Mouse (Mus musculus): ENCODE measurements at regions not wholly inside any gene's neighbourhood (a gene's known extent, or its start where the extent isn't known, plus 50 kb on each side); places are given as distances from the start of the nearest gene placed in this dataset.

DNA sequence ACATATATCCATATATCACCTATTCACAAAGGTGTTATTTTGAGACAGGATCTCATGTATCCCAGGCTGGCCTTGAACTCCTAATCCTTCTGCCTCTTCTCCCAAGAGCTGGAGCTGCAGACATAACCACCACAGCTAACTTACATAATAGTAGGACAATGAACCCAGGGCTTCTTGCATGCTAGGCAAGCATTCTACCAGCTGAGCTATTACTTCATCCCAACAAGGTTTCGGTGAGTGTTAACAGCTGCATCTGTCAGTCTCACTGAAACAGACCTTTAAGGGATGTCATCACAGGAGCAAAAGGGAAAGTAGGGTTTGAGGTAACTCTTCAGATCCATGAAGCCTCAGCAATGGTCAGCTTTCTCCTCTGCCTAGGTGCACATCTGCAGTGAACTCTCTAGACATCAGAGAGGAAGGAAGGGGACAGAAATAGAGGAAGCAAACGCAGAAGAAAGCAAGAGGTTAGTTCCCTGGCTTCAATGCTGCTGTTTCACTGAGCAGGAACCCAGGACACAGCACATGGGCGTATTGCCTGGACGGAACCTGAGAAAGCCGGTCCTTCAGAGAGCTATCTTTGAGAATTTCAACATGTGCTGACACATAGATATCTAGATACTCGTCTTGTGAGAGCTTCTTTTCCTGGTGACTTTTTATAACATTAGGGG lies 163.1 kb downstream of the Pfkfb3 start:
- TF ChIP-seq POLR2A (IDR thresholded peaks at IDR 0.05; ENCODE audit: borderline replicate concordance, extremely low read depth, insufficient read depth, insufficient read length, poor library complexity, severe bottlenecking): no peak
- no peak for TF ChIP-seq CTCF (IDR thresholded peaks at IDR 0.05; ENCODE audit: borderline replicate concordance, extremely low read depth, insufficient read depth, insufficient read length)
- DNase-seq (ENCODE audit: low read depth): peak; percentile 12

DNA sequence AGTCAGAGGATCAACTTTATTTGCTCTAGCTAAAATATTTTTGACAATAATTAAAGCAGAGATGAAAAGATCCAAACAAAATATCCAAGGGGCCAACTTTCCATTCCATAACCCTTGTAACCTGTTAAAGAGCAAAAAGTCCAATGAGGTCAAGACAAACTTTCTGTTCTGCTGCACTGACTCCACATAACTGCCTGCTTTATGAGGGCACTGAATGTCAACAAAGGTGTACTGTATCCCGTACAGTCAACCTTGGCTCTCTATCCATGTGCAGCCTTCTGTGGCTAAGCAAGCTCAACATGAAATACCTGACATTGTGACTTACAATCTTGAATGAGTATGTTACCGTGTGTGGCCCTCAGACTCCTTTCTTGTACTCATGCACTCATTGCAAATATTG lies 166.3 kb downstream of the Pfkfb3 start:
- TF ChIP-seq POLR2A (IDR thresholded peaks at IDR 0.05; ENCODE audit: borderline replicate concordance, extremely low read depth, insufficient read depth, insufficient read length, poor library complexity, severe bottlenecking) (no peak), CTCF (IDR thresholded peaks at IDR 0.05; ENCODE audit: borderline replicate concordance, extremely low read depth, insufficient read depth, insufficient read length) (no peak)
- no peak for DNase-seq (ENCODE audit: low read depth)

DNA sequence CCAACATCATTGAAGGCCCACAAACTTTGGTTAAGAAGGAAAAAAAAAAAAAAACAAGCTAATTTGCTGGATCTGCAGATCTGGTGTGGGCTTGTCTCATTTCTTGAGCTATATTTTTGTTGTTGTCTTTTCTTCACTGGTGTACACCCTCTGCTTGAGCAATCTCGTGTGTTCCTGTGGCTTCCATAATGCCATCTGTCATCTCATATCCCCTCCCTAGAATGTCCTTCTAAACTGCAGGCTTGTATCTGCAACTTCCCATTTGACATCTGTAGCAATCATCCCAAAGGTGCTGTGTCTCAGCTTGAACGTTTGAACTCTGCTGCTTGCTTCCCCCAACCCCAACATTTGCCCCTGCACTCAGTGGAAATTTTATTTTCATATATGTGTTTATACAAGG lies 170.1 kb downstream of the Pfkfb3 start:
- DNase-seq (ENCODE audit: low read depth): no peak

DNA sequence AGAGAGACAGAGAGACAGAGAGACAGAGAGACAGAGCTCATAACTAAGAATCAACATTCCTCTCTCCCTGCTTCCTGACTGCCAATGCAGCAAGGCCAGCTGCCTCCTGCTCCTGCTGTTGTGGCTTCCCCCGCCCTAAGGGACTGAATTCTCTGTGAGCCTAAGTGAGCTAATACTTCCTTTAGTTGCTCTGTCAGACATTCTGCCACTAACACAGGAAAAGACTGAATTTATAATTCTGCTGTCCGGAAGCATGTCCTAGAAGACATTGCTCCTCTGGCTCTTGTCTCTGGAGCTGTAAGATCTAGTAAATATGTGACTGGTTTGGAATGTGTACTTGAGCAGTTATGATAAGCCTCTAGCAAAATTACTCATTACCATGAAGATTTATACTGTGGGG lies 176.7 kb downstream of the Pfkfb3 start:
- TF ChIP-seq POLR2A (IDR thresholded peaks at IDR 0.05; ENCODE audit: borderline replicate concordance, extremely low read depth, insufficient read depth, insufficient read length, poor library complexity, severe bottlenecking): no peak
- no peak for TF ChIP-seq CTCF (IDR thresholded peaks at IDR 0.05; ENCODE audit: borderline replicate concordance, extremely low read depth, insufficient read depth, insufficient read length)
- no peak for DNase-seq (ENCODE audit: low read depth)

More for the DNA sequence above, 170.1 kb downstream of the Pfkfb3 start:
- TF ChIP-seq POLR2A (IDR thresholded peaks at IDR 0.05; ENCODE audit: borderline replicate concordance, extremely low read depth, insufficient read depth, insufficient read length, poor library complexity, severe bottlenecking) (no peak), CTCF (IDR thresholded peaks at IDR 0.05; ENCODE audit: borderline replicate concordance, extremely low read depth, insufficient read depth, insufficient read length) (no peak)

DNA sequence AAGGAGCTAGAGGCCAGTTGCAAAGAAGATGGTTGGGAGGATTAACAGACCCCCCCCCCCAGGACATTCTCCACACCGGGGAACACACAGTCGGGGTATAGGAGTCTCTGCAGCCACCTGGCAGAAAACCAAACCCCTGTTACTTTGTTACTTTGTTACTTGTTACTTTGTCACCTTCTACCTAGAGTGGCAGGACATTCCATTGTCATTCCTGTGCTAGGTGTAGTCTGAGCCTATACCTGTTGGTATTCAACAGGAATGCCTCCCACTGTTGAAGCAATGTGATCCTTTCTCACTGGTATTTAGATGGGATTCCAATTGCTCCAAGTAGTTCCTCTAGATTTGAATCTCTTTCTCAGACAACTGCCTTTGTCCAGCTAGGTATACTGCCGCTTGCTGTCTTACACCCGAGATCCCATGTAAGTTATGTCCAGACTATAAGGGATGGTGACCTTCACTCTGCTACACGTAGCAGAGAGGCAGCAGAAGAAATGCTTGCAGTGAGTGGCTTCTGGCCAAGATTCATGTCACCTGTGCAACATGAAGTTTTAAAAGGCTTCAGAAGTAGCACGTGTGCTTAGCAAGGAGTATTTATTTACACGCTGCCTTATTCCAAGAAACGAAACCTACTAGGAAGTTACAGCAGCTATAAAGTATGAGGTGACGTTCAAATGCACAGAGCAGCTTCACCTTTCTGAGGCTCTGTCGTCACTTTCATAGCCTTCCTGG lies 178.0 kb downstream of the Pfkfb3 start:
- TF ChIP-seq CTCF (IDR thresholded peaks at IDR 0.05; ENCODE audit: borderline replicate concordance, extremely low read depth, insufficient read depth, insufficient read length): no peak
- no peak for TF ChIP-seq POLR2A (IDR thresholded peaks at IDR 0.05; ENCODE audit: borderline replicate concordance, extremely low read depth, insufficient read depth, insufficient read length, poor library complexity, severe bottlenecking)

DNA sequence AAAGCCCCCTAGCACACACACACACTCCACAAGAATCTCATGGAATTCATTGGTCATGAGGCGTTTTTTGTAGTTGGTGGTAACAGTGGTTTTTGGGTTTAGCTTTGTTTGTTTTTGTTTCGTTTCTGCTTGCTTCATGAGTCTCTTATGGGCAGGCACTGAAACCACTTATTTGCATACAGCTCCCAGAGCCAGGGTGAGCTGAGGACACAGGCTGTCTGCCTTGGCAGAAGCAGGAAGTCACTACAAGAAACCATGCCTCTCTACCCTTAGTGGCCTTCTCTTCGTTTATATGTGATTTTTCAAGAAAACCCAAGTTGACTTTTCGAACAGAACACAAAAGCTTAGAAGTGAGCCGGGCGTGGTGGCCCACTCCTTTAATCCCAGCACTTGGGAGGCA lies 178.8 kb downstream of the Pfkfb3 start:
- TF ChIP-seq POLR2A (IDR thresholded peaks at IDR 0.05; ENCODE audit: borderline replicate concordance, extremely low read depth, insufficient read depth, insufficient read length, poor library complexity, severe bottlenecking) (no peak), CTCF (IDR thresholded peaks at IDR 0.05; ENCODE audit: borderline replicate concordance, extremely low read depth, insufficient read depth, insufficient read length) (no peak)
- DNase-seq (ENCODE audit: low read depth): no peak

More for the DNA sequence above, 178.0 kb downstream of the Pfkfb3 start:
- DNase-seq (ENCODE audit: low read depth): no peak

DNA sequence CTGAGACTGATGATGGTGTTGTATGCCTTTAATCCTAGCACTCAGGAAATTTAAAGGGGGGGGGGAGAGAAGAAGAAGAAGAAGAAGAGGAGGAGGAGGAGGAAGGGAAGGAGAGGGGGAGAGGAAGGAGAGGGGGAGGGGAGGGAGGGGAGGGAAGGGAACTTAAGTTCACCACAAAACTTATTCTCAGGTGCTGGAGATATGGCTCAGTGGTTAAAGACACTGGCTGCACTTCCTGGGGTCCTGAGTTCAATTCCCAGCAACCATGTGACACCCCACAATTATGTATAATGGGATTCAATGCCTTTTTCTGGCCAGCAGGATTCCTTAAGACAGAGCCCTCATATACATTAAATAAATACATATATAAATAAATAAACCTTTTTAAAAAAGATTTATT lies 183.6 kb downstream of the Pfkfb3 start:
- TF ChIP-seq POLR2A (IDR thresholded peaks at IDR 0.05; ENCODE audit: borderline replicate concordance, extremely low read depth, insufficient read depth, insufficient read length, poor library complexity, severe bottlenecking) (no peak), CTCF (IDR thresholded peaks at IDR 0.05; ENCODE audit: borderline replicate concordance, extremely low read depth, insufficient read depth, insufficient read length) (no peak)
- DNase-seq (ENCODE audit: low read depth): no peak

DNA sequence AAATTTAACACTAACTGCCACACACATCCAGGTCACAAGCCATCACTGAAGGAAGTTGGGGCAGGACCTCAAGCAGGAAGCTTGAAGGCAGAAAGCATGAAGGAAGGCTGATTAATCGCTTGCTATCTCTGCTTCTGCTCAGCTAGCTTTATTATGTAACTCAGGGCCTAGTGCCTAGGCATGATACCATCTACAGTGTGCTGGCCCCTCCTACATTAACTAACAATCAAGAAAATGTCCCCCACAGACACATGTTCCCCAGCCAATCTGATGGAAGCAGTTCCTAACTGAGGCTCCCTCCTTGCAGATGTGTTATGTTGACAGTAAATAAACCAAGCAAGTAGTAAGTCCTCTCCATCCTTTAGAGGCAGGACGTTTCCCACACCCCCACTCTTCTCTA lies 186.6 kb downstream of the Pfkfb3 start:
- TF ChIP-seq CTCF (IDR thresholded peaks at IDR 0.05; ENCODE audit: borderline replicate concordance, extremely low read depth, insufficient read depth, insufficient read length) (no peak), POLR2A (IDR thresholded peaks at IDR 0.05; ENCODE audit: borderline replicate concordance, extremely low read depth, insufficient read depth, insufficient read length, poor library complexity, severe bottlenecking) (no peak)
- DNase-seq (ENCODE audit: low read depth): no peak

DNA sequence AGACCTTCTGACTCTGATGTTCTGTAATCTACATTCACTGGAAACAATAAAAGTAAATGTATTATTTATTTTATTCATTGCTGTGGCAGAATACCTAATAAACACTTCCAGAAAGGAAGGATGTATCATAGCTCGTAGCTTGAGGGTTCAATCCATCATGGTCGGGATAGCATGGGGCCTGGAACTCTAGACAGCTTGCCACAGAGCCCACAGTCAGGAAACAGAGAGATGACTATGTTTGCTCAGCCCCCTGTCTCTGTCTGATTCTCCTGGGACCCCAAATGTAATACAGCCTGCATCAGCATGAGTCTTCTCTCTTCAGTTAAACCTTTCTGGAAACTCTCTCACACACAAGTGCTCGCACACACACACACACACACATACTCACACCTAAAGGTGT lies 188.1 kb downstream of the Pfkfb3 start:
- TF ChIP-seq CTCF (IDR thresholded peaks at IDR 0.05; ENCODE audit: borderline replicate concordance, extremely low read depth, insufficient read depth, insufficient read length) (no peak), POLR2A (IDR thresholded peaks at IDR 0.05; ENCODE audit: borderline replicate concordance, extremely low read depth, insufficient read depth, insufficient read length, poor library complexity, severe bottlenecking) (no peak)

DNA sequence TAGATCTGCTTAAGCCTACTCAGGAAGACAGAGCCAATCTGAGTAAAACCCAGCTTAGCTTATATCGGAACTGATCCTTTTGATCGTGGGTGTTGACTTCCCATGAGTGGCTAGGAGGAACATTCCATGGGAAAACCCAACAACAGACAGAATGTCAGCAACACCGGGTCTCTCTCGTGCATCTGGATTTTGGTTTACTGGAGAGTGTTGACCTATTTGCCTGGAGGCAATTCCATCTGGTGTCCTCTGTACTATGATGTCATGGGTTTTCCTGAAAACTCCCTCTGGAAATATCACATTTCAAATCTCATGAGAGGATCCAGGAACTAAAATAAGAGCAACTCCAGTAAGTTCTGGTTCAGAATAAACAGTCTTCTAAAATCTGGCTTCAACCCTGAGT lies 188.5 kb downstream of the Pfkfb3 start:
- no peak for DNase-seq (ENCODE audit: low read depth)
- TF ChIP-seq POLR2A (IDR thresholded peaks at IDR 0.05; ENCODE audit: borderline replicate concordance, extremely low read depth, insufficient read depth, insufficient read length, poor library complexity, severe bottlenecking): no peak

More for the DNA sequence above, 188.1 kb downstream of the Pfkfb3 start:
- no peak for DNase-seq (ENCODE audit: low read depth)

DNA sequence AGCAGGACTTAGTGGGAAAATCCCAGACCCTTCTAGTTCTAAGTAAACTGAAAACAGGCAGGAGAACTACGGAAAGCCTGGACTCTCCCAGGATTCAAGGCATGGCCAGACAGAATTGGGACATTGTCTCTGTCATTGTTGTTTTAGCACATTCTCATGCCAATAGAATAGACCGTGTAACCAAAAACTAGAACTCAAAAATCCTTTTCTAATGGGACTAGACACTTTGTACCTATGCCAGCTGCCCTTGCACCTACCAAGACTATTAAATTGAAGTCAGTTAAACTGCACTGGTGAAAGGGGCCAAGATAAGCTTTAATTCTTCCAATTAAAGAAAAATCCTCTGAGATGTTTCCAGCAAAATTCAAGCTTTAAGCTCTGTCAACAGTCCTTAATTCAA lies 189.8 kb downstream of the Pfkfb3 start:
- no peak for DNase-seq (ENCODE audit: low read depth)

DNA sequence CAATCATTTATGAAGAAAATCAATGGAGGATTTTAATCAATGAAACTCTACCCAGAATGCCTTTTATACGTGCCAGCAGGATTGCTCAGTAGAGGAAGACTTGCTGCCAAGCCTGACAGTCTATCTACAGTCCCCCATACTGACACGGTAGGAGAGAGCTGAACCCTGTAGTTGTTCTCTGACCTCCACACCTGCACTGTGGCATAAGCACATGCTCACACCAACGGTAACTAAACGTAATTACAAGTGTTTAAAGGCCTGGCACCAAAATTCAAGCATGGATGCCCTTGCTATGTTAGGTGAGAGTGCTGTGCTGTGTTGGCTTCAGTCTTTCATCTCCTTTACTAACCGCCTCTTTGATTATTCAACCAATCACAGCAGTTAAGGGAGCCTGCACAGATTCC lies 190.8 kb downstream of the Pfkfb3 start:
- TF ChIP-seq POLR2A (IDR thresholded peaks at IDR 0.05; ENCODE audit: borderline replicate concordance, extremely low read depth, insufficient read depth, insufficient read length, poor library complexity, severe bottlenecking): no peak
- DNase-seq (ENCODE audit: low read depth): peak; percentile 54

More for the DNA sequence above, 189.8 kb downstream of the Pfkfb3 start:
- TF ChIP-seq CTCF (IDR thresholded peaks at IDR 0.05; ENCODE audit: borderline replicate concordance, extremely low read depth, insufficient read depth, insufficient read length) (no peak), POLR2A (IDR thresholded peaks at IDR 0.05; ENCODE audit: borderline replicate concordance, extremely low read depth, insufficient read depth, insufficient read length, poor library complexity, severe bottlenecking) (no peak)
